Mouse (Mus musculus): Measurements from ENCODE around the gene Dgkg. TPM values are rescaled to one million over a fixed set of nuclear protein-coding genes. Genes with fewer than 3 reads are reported as not detected.

The Dgkg gene
- total RNA-seq, 2 experiments from 2014 or later, result 190 to 202 TPM

GRCm38 (mm10) chr16:22549346-22549745 lies 107.7 kb downstream of the Dgkg start:
- no peak for DNase-seq (ENCODE audit: extremely low spot score in 1 of 2, low spot score in 1 of 2)

GRCm38 (mm10) chr16:22548167-22549080 lies 108.6 kb downstream of the Dgkg start:
- peak; percentile 73 to 88 for DNase-seq (ENCODE audit: extremely low spot score in 1 of 2, low spot score in 1 of 2)

GRCm38 (mm10) chr16:22547741-22548140 lies 109.3 kb downstream of the Dgkg start:
- DNase-seq (ENCODE audit: extremely low spot score in 1 of 2, low spot score in 1 of 2), result no peak

GRCm38 (mm10) chr16:22545799-22546198 lies 111.2 kb downstream of the Dgkg start:
- no peak for DNase-seq (ENCODE audit: extremely low spot score in 1 of 2, low spot score in 1 of 2)

GRCm38 (mm10) chr16:22545016-22545561 lies 111.9 kb downstream of the Dgkg start:
- no peak for DNase-seq (ENCODE audit: extremely low spot score in 1 of 2, low spot score in 1 of 2)

- DNase-seq (ENCODE audit: extremely low spot score in 1 of 2, low spot score in 1 of 2), result no peak
Observed at GRCm38 (mm10) chr16:22542691-22543141, 114.3 kb downstream of the Dgkg start.

GRCm38 (mm10) chr16:22539275-22539674 lies 117.7 kb downstream of the Dgkg start:
- DNase-seq (ENCODE audit: extremely low spot score in 1 of 2, low spot score in 1 of 2), result no peak

- DNase-seq (ENCODE audit: extremely low spot score in 1 of 2, low spot score in 1 of 2), result no peak
Observed at GRCm38 (mm10) chr16:22536581-22537160, 120.3 kb downstream of the Dgkg start.

- no peak for DNase-seq (ENCODE audit: extremely low spot score in 1 of 2, low spot score in 1 of 2)
Observed at GRCm38 (mm10) chr16:22533087-22533486, 123.9 kb downstream of the Dgkg start.

GRCm38 (mm10) chr16:22531834-22532233 lies 125.2 kb downstream of the Dgkg start:
- no peak for DNase-seq (ENCODE audit: extremely low spot score in 1 of 2, low spot score in 1 of 2)

- DNase-seq (ENCODE audit: extremely low spot score in 1 of 2, low spot score in 1 of 2), result no peak
Observed at GRCm38 (mm10) chr16:22531041-22531440, 126.0 kb downstream of the Dgkg start.

- DNase-seq (ENCODE audit: extremely low spot score in 1 of 2, low spot score in 1 of 2), result no peak
Observed at GRCm38 (mm10) chr16:22527499-22527939, 129.5 kb downstream of the Dgkg start.

- no peak for DNase-seq (ENCODE audit: extremely low spot score in 1 of 2, low spot score in 1 of 2)
Observed at GRCm38 (mm10) chr16:22526386-22526785, 130.6 kb downstream of the Dgkg start.

- peak in 1 of 2 experiments; percentile 56 for DNase-seq (ENCODE audit: extremely low spot score in 1 of 2, low spot score in 1 of 2)
Observed at GRCm38 (mm10) chr16:22517431-22518384, 139.3 kb downstream of the Dgkg start.

- DNase-seq (ENCODE audit: extremely low spot score in 1 of 2, low spot score in 1 of 2), result no peak
Observed at GRCm38 (mm10) chr16:22515476-22515875, 141.5 kb downstream of the Dgkg start.

GRCm38 (mm10) chr16:22510861-22511637 lies 146.0 kb downstream of the Dgkg start:
- DNase-seq (ENCODE audit: extremely low spot score in 1 of 2, low spot score in 1 of 2), result no peak

GRCm38 (mm10) chr16:22508936-22509563 lies 148.0 kb downstream of the Dgkg start:
- no peak for DNase-seq (ENCODE audit: extremely low spot score in 1 of 2, low spot score in 1 of 2)

GRCm38 (mm10) chr16:22505656-22506055 lies 151.4 kb downstream of the Dgkg start:
- DNase-seq (ENCODE audit: extremely low spot score in 1 of 2, low spot score in 1 of 2), result no peak

- no peak for DNase-seq (ENCODE audit: extremely low spot score in 1 of 2, low spot score in 1 of 2)
Observed at GRCm38 (mm10) chr16:22504851-22505250, 152.2 kb downstream of the Dgkg start.
